Mouse (Mus musculus) 416B (cell line): ENCODE data around the gene Dlg2.

Experiments used
- DNase-seq: peaks from one replicate; pipeline ENCODE4 v3.0.0; 2011; ENCODE audit warnings: low read depth

Gene Dlg2

DNA sequence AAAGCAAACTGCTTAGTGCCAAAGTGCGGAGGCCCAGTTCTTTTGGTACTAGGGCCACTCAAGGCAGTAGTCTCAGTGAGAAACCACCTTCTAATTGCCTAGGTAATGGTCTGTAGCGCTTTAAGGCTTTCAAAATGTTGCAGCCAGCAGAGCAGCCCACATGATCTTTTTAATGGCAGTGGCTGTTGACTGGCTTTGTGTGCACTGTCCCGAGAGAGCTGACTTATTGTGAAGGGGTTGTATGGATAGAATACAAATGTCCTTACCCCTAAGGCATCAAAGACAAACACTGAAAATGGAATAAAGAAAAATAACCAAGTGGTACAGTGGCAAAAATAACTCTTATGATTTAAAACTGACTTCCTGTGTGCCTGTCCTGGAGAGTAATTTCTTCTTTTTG lies 1443.3 kb downstream of the Dlg2 start:
- no peak for DNase-seq

DNA sequence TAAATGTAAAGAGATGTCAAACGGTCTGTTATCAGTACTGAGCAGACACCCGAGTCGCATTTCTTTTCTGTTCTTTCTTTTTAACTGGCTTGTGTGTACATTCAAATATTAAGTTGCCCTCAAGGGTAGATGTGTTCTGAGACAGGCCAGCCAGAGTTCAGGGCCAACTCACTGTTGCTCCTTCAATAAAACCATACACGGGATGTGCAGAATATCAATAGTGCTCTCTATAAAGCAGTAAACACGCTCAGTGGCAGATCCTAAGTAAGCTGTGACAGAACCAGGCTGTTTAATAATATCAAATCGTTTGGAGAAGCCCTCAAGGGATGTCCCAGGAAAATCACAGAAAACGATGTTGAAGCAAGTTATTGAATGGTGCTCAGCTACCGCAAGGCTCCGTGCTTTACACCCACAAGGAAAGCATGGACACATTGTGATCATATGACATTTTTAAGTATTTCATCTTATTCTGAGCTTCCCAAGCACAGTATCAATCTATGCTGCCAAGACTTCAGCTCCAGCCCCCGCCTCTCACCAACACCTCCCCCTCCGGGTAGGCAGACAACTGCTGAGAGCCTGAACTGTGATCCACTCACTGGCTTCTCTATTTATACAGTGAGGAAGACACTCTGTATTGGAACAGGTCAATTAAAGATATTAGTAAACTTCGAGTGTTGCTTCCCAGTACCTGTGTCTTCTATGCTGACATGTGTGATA lies 1458.6 kb downstream of the Dlg2 start:
- no peak for DNase-seq

DNA sequence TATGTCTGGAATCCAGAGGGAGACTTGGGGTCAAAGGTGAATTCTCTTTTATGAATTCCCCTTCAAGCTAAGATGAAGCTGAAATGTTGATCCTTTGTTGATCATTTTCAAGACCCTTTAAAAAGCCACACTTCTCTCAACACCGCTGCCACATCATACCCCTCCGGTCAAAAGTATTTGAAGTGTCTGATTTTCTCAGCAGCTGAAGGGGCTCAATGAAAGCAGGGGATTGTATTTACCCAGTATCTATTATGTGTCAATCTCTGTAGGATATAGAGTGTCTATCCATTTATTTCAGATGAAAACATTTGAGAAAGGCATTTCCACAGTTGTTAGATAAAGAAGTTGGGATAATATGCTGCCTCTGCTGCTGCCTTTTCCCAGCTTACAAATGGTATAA lies 1459.7 kb downstream of the Dlg2 start:
- DNase-seq: no peak

DNA sequence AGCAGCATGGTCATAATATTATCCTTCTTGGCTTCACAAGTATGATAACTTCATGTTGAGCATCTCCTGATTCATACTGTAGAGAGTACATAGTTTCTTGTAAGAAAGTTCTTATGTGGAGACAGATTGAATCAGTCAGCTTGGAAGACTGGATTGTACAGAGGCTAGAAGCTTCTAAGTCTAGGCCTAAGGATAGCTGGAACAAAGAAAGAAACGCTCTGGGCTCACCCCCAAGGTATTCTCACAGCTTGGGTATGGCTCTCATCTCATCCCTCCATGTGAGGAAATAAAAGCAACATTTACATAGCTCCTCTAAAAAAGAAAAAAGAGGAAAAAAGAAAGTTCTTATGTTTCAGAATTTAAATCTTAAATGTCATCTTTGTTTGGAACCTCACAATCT lies 1466.8 kb downstream of the Dlg2 start:
- no peak for DNase-seq

DNA sequence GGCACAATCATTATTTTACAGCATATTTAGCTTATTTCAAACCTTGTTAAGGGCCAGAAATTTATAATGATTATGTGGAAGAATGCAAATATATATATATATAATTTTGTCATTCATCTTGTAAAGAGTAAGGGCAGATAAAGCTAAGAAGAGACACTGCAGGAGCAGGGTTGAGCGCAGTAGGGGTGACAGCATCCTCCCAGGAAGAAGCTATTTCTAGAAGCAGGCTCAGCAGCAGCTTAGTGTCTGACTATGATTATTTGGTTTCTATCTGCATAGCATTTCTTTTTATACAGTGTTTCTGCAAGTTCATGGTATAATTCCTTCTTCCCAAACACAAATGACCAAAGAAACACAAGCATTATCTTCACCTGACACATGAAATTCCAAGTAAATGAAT lies 1479.1 kb downstream of the Dlg2 start:
- no peak for DNase-seq

DNA sequence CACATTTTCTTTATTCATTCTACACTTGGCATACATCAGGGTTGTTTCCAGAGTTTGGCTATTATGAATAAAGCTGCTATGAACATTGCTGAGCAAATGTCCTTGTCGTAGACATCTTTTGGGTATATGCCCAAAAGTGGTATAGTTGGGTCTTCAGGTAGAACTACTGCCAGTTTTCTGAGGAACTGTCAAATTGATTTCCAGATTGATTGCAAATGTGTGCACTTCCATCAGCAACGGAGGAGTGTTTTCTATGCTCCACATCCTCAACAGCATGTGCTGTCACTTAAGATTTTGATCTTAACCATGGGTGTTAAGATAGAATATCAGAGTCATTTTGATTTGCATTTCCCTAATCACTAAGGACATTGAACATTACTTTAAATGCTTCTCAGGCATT lies 1486.5 kb downstream of the Dlg2 start:
- no peak for DNase-seq

DNA sequence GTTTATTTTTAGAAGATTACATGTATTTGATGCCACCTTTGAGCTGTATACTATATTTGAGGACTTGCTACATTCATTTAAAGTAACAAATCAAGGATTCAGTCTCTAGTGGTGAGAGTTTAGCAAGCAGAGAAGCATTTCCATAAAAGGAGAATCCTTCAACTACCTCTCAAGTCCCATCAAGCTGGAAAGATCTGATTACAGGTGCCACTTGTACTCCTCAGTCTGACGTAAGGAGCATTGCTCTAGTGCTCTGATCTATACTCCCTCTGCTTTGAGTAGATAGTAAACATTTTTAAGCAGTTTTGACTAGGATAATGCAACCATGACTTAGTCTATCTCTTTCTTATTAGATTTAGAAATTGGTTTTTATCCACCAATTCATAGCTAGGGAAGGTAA lies 1496.5 kb downstream of the Dlg2 start:
- DNase-seq: no peak

DNA sequence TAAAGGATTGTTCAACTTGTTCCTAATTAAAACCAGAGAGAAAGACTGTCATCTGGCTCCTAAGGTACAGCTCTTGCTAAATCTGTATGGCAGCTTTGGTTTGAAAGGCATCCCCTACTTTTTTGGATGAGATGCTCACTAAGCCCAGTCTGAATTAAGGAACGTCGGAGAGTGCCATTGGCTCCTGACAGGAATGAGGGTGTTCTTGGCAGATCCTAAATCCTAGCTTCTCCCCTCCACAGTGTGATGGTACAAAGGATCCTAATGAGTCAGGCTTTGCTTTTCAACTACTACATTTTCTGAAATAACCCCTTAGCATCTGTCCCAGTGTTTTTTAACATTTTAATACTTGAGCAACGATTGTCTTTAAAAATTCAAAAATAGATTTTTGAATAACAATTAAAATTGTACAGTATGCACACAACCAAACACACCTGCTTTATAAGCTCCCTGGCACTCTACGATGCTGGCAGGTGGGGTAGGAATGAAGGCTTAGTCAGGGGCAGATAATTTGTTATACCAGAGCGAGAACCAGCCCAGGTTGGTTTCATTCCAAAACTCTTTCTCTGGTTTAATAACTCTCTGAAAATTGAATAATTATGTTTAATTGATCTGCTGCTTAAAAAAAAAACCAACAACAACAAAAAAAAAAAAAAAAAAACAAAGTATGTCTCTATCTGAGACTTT lies 1527.4 kb downstream of the Dlg2 start:
- DNase-seq: no peak

DNA sequence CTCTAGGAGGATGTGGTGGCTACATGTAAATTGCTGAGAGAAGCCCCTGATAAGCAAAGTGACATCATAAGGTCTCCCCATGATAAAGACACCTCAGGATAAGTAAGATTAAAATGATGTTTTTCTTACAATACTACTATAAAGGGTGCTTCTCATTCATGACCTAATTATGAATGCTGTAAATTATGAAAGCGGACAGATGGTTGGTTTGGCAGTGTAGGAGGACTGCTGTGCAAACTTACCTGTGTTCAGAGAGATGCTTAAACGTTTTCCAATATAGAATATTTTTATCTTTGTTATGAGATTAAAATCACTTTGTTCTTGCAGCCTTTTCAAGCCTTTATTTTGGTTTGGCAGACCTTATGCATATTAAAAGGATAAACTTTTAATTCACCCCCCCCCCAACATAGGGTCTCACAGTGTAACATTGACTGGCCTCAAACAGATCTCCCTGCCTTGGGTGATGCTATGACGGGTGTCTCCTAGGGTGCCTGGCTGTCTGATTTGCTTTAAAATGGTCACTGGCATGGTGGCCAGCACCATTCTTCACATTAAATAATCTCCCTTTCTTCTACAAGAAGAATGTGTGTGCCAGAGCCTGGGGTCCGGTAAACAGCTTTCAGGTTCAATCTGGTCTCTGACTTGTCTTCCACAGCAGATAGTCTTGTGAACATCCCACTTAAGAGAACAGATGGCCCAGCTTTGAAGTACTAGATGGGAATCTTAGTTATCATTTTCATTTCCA lies 1529.4 kb downstream of the Dlg2 start:
- DNase-seq: no peak

DNA sequence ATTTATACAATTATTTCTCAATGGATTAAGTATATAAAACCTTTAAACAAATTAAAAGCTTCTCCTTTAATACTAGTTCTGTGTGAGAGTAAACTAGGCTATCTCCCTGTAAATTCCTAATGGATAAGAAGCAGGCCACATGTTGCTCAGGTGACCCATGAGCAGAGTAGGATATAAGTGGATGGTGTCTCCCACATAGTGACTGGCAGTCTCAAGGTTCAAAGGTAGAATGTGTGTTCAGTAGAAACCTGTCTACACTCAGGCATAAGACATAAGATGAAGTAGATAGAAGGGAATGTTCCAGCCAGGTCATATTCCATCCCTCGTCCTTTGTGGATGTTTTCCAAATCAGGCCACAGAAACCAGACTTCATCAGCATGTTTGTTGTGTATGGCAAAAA lies 1532.2 kb downstream of the Dlg2 start:
- no peak for DNase-seq

DNA sequence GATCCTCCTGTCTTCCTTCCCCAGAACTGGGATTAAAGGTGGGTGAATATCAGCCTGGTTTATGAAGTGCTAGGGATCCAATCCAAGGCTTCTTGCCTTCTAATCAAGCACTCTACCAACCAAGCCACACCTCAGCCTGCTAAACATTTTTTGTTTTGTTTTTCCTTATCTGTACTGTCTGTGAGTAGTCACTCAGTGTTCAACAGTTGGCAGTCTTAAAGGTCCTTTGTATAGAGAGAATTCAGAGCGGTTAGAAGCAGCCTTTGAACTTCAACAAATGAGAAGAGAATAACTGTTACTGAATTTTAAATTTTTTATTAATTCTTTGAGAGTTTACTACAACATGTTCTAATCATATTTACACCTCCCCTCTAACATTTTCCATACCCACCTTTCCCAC lies 1548.5 kb downstream of the Dlg2 start:
- no peak for DNase-seq

DNA sequence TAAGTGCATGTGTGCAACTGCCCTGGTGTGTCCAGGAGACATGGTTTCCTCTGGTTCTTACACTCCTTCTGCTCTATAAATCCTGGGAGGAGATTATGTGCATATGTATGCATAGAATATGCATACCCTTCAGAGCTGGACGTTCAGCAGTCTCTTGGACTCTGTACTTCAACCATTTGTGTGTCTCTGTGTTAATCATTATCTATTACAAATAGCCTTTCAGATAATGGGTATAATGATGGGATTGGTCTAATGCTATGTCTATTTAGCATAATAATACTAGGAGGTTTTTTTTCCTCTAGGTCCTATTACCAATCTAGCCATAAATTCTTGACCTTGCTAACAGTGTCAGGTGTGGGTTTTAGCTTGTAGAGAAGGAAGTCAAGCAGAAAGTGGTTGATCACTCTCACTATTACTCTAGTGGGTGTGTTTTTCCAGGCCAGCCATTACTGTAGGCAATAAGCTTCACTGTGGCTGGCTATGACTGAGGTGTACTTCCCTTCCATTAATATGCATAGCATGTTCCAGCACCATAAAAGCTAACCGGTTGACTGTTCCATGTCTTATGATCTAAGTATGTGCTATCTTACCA lies 1549.1 kb downstream of the Dlg2 start:
- DNase-seq: no peak

DNA sequence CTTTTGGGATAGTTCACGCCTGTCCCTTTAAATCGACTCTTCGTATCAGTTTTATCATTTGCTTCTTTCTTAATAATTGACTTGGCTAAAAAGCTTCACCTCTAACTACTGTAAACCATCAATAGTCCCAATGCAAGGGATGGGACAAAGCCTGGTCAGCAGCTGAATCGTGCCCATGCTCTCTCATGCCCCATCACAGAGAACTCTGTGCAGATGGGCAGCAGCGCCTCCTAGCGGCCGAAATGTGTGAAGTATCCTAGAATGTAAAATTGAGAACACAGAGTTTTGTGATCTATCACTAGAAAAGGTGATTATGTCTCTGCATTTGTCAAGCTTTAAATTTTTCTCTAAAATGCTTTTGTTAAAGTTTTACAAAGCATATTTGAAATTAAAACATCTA lies 1550.6 kb downstream of the Dlg2 start:
- peak; percentile 29 for DNase-seq

DNA sequence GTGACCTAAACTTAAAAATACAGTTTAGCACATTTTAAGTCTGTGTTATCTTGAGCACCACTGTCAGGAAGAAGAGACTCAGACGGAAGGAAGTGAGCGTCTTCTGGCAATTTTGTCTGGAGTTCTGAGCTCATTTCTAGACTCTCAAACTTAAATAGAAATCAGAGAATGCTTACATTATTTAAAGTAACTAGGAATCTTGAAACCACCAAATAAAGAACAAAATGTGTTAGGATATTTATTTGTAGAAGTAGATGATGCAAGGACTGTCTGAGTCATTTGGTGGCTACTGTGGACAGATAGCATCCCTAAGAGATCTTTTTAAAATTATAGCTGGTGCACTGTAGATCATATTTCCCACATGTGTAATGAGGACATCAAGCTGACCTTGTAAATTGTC lies 1557.8 kb downstream of the Dlg2 start:
- DNase-seq: no peak

DNA sequence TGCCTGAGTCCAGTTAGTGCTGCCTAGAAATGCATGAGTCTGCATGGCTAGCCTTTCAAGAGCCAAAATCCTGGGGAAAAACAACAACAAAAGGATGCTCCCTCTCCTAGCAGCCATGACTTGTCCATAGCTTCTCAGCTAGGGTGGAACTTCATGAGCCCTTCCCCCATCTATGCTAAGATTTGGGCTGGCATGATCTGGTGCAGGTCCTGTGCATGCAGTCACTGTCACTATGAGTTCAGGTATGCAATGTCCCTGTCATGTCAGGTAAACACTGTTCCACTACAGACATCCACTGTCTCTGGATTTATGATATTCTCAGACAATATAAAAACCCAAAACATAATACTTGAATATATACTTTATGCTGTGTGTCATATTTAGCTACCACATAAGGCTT lies 1563.7 kb downstream of the Dlg2 start:
- no peak for DNase-seq

DNA sequence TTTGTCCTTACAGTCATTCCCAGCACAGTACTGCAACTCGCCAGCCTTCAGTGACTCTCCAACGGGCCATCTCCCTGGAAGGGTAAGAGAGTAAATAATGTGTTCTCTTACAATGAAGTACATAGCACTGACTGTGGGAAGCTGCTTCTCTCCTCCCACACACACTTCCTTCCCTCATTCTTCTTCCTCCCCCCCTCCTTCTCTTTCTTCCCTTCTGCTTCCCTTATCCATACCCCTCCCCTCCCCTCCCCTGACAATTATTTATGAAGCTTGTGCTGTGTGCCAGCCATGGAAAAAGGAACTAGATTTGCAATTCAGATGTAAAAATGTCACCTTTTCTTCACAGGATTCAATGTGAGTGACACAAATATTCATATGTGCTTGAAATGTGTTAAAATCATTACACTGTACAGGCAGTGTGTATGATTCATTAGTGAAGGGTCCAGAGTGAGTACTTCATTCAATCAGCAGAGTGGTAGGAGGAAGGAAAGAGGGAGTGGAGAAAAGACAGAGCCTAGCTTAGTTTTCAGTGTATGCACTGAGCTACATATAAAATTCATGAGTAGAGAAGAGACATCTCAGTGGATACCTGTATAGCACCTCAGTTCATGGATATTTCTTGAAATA lies 1564.4 kb downstream of the Dlg2 start:
- no peak for DNase-seq

DNA sequence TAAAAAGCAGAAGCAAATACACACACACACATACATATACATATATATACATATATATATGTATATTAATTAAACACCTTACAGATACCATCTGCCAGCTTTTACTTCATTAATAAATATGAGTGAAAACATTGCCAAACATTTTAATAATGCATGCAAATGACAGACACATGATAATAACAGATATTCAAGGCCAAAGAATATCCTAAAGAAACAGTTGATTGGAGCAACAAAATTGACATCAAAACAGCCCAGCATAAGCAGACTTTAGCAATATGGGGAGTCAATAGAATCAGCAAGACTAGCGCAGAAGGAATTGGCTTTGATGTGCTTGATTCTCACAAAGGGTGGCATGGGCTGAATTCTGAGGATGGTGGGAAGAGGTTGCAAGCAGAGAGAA lies 1568.5 kb downstream of the Dlg2 start:
- DNase-seq: no peak

DNA sequence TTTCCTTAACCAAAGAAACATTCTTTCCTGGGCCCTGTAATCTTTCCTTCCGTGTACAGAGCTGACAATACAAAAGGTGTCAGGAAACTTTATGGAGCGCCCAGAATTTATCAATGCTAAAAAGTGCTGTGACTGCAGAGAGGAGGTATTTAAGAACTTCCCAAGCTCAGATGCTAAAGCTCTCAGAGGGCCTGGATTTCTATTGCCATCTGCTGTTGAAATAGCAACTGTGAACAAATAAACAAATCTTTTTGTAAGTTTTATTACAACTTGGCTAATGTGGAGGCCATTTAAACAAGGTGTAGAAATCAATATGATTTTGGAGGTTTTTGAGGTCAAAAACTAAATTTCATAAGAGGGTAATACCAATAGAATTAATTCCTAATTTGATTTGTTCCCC lies 1570.8 kb downstream of the Dlg2 start:
- DNase-seq: no peak

DNA sequence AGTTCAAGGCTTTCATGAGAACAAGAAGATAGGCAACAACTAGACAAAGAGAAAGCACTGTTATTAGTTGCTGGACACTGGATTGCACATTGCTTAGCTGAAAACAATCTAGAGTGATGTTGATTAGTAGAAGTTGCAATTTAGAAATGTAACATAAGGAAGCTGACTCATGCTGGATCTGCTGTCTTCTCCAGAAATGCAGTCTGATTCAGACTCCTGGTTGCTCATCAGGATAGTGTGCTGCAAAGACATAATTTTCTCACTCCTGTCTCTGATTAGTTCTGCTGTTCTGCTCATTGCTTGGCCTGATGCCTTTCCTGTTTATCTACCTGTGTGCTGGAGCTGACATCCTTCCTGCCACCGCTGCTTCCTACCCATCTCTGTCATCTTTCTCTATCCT lies 1572.4 kb downstream of the Dlg2 start:
- no peak for DNase-seq

DNA sequence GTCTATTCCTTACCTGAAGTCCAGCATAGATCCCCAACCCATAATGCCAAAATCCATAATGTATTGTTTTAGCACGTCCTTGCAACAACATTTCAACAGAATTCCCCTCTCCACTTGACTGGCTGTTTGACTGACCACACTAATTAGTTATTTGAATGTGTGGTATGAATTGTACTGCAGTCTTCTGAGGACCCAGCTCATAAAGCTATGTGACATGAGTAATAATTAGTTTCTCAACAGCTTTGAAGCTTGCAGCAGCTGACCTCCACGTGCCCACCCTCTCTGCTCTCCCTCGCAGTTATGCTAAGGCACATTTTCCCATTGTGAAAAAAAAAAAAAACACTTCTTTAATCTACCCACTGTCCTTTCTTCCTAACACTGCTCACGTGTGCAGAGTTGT lies 1590.4 kb downstream of the Dlg2 start:
- no peak for DNase-seq

DNA sequence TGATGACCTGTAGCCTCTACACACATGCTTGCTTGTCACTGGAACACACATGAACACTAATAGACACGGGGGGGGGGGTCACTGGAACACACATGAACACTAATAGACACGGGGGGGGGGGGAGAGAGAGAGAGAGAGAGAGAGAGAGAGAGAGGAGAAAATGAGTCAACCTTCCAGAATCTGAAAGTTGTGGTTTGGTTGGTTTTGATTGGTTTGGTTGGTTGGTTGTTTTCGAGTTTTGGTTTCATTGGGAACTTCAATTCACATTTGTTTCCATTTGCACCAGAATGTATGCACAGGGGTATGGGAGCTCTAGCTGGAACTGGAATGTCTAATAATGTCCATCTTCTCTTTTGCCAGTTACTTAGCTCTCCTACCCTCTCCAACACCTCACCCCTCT lies 1611.0 kb downstream of the Dlg2 start:
- DNase-seq: no peak

DNA sequence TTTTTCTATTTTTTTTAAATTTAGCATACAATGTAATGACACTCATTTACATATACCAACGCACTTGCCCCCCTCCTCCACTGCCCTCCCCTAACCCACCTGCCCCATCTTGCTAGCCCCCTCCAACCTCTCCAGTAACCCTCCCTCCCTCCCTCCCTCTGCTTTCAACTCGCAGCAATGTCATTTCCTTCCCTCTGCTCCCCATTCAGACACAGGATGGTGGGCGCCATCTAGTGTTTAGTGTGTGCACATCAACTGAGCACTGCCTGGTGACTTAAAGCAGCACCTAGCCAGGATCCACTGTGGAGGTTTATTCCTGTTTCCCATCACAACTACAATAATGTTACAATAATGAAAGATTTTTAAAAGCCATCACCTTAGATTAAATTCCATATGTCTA lies 1617.4 kb downstream of the Dlg2 start:
- DNase-seq: peak; percentile 61

DNA sequence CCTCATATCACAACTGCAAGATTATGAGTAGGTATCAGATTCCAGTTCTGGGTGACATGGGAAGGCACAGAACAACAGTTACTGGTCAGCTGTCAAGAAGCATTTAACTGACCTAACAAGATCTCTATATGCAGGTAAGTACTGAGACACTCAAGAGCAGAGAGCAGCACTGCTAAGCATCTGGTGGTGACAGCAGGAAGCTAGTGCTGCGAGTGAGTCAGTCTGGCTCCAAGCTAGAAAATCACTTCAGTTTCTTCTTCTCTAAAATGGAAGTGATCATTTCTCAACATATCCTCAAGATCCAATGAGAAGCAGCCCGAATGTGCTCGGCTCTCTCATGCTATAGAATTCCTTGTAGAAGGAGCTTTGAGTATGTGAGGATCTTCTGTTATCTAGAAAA lies 1618.7 kb downstream of the Dlg2 start:
- DNase-seq: no peak
